Mouse (Mus musculus): ENCODE results near the gene Gm10717. TPM values are rescaled to one million over a fixed set of nuclear protein-coding genes. Genes with fewer than 3 reads are reported as not detected.
"Not testable (repeated sequence)": the region's sequence is repeated elsewhere in the genome, so short reads cannot be mapped to it uniquely, and the experiment has no call there.

The Gm10717 gene
- polyA plus RNA-seq, 1 experiment = not detected

GRCm38 (mm10) chr9:3018944-3019343 is 6.3 kb upstream of the Gm10717 start:
- 64% methylated on average over 9 of the region's 9 CpGs for WGBS
- H3K27ac ChIP-seq (ENCODE audit: insufficient read depth, low read depth, low read length); H3K4me3 ChIP-seq (ENCODE audit: insufficient read depth, low read depth, low read length); H3K4me1 ChIP-seq (ENCODE audit: control insufficient read depth, insufficient read depth, low read length): not testable (repeated sequence)

DNA sequence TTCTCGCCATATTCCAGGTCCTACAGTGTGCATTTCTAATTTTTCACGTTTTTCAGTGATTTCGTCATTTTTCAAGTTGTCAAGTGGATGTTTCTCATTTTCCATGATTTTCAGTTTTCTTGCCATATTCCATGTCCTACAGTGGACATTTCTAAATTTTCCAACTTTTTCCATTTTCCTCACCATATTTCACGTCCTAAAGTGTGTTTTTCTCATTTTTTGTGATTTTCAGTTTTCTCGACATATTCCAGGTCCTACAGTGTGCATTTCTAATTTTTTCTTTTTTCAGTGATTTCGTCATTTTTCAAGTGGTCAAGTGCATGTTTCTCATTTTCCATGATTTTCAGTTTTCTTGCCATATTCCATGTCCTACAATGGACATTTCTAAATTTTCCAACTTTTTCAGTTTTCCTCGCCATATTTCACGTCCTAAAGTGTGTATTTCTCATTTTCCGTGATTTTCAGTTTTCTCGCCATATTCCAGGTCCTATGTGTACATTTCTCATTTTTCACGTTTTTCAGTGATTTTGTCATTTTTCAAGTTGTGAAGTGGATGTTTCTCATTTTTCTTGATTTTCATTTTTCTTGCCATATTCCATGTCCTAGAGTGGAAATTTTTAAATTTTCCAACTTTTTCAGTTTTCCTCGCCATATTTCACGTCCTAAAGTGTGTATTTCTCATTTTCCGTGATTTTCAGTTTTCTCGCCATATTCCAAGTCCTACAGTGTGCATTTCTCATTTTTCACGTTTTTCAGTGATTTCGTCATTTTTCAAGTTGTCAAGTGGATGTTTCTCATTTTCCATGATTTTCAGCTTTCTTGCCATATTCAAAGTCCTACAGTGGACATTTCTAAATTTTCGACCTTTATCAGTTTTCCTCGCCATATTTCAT is 5.1 kb upstream of the Gm10717 start:
- H3K27ac ChIP-seq (ENCODE audit: insufficient read depth, low read depth, low read length); H3K4me1 ChIP-seq (ENCODE audit: control insufficient read depth, insufficient read depth, low read length); H3K4me3 ChIP-seq (ENCODE audit: insufficient read depth, low read depth, low read length): not testable (repeated sequence)
- 79% methylated on average over 16 of the region's 19 CpGs for WGBS

DNA sequence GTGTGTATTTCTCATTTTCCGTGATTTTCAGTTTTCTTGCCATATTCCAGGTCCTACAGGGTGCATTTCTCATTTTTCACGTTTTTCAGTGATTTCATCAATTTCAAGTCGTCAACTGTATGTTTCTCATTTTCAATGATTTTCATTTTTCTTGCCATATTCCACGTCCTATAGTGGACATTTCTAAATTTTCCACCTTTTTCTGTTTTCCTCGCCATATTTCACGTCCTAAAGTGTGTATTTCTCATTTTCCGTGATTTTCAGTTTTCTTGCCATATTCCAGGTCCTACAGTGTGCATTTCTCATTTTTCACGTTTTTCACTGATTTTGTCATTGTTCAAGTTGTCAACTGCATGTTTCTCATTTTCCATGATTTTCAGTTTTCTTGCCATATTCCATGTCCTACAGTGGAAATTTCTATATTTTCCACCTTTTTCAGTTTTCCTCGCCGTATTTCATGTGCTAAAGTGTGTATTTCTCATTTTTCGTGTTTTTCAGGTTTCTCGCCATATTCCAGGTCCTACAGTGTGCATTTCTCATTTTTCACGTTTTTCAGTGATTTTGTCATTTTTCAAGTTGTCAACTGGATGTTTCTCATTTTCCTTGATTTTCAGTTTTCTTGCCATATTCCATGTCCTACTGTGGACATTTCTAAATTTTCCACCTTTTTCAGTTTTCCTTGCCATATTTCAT is 2.8 kb upstream of the Gm10717 start:
- not testable (repeated sequence) for H3K4me3 ChIP-seq (ENCODE audit: insufficient read depth, low read depth, low read length); H3K27ac ChIP-seq (ENCODE audit: insufficient read depth, low read depth, low read length); H3K4me1 ChIP-seq (ENCODE audit: control insufficient read depth, insufficient read depth, low read length)
- WGBS = 79% methylated on average over 11 of the region's 13 CpGs

GRCm38 (mm10) chr9:3023312-3023984 is 1.8 kb upstream of the Gm10717 start, which contains the start of gene Gm10718:
Gm10718 (plus strand) TSS chr9:3023547.
- WGBS = 77% methylated on average over 12 of the region's 13 CpGs
- not testable (repeated sequence) for H3K4me3 ChIP-seq (ENCODE audit: insufficient read depth, low read depth, low read length); H3K27ac ChIP-seq (ENCODE audit: insufficient read depth, low read depth, low read length); H3K4me1 ChIP-seq (ENCODE audit: control insufficient read depth, insufficient read depth, low read length)

- 76% methylated on average over 16 of the region's 16 CpGs for WGBS
- H3K4me3 ChIP-seq (ENCODE audit: insufficient read depth, low read depth, low read length); H3K4me1 ChIP-seq (ENCODE audit: control insufficient read depth, insufficient read depth, low read length); H3K27ac ChIP-seq (ENCODE audit: insufficient read depth, low read depth, low read length): not testable (repeated sequence)
These were observed 1.1 kb upstream of the Gm10717 start for GRCm38 (mm10) chr9:3023985-3024648.

DNA sequence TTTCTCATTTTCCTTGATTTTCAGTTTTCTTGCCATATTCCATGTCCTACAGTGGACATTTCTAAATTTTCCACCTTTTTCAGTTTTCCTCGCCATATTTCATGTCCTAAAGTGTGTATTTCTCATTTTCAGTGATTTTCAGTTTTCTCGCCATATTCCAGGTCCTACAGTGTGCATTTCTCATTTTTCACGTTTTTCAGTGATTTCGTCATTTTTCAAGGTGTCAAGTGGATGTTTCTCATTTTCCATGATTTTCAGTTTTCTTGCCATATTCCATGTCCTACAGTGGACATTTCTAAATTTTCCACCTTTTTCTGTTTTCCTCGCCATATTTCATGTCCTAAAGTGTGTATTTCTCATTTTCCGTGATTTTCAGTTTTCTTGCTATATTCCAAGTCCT is 436 bp downstream of the Gm10717 start:
- 70% methylated on average over 5 of the region's 6 CpGs for WGBS
- H3K4me3 ChIP-seq (ENCODE audit: insufficient read depth, low read depth, low read length); H3K4me1 ChIP-seq (ENCODE audit: control insufficient read depth, insufficient read depth, low read length); H3K27ac ChIP-seq (ENCODE audit: insufficient read depth, low read depth, low read length): not testable (repeated sequence)

- not testable (repeated sequence) for H3K4me3 ChIP-seq (ENCODE audit: insufficient read depth, low read depth, low read length); H3K27ac ChIP-seq (ENCODE audit: insufficient read depth, low read depth, low read length); H3K4me1 ChIP-seq (ENCODE audit: control insufficient read depth, insufficient read depth, low read length)
- 78% methylated on average over 5 of the region's 5 CpGs for WGBS
These were observed 919 bp downstream of the Gm10717 start for GRCm38 (mm10) chr9:3026136-3026535.

GRCm38 (mm10) chr9:3026741-3027140 is 1.5 kb downstream of the Gm10717 start:
- not testable (repeated sequence) for H3K4me1 ChIP-seq (ENCODE audit: control insufficient read depth, insufficient read depth, low read length); H3K4me3 ChIP-seq (ENCODE audit: insufficient read depth, low read depth, low read length); H3K27ac ChIP-seq (ENCODE audit: insufficient read depth, low read depth, low read length)
- 68% methylated on average over 9 of the region's 9 CpGs for WGBS

DNA sequence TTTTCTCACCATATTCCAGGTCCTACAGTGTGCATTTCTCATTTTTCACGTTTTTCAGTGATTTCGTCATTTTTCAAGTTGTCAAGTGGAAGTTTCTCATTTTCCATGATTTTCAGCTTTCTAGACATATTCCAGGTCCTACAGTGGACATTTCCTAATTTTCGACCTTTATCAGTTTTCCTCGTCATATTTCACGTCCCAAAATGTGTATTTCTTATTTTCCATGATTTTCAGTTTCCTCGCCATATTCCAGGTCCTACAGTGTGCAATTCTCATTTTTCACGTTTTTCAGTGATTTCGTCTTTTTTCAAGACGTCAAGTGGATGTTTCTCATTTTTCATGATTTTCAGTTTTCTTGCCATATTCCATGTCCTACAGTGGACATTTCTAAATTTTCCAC is 2.0 kb downstream of the Gm10717 start:
- H3K4me1 ChIP-seq (ENCODE audit: control insufficient read depth, insufficient read depth, low read length); H3K27ac ChIP-seq (ENCODE audit: insufficient read depth, low read depth, low read length); H3K4me3 ChIP-seq (ENCODE audit: insufficient read depth, low read depth, low read length): not testable (repeated sequence)
- 74% methylated on average over 9 of the region's 9 CpGs for WGBS

GRCm38 (mm10) chr9:3029276-3030000 is 4.2 kb downstream of the Gm10717 start:
- H3K4me3 ChIP-seq (ENCODE audit: insufficient read depth, low read depth, low read length); H3K27ac ChIP-seq (ENCODE audit: insufficient read depth, low read depth, low read length); H3K4me1 ChIP-seq (ENCODE audit: control insufficient read depth, insufficient read depth, low read length): not testable (repeated sequence)
- WGBS = 68% methylated on average over 14 of the region's 16 CpGs

DNA sequence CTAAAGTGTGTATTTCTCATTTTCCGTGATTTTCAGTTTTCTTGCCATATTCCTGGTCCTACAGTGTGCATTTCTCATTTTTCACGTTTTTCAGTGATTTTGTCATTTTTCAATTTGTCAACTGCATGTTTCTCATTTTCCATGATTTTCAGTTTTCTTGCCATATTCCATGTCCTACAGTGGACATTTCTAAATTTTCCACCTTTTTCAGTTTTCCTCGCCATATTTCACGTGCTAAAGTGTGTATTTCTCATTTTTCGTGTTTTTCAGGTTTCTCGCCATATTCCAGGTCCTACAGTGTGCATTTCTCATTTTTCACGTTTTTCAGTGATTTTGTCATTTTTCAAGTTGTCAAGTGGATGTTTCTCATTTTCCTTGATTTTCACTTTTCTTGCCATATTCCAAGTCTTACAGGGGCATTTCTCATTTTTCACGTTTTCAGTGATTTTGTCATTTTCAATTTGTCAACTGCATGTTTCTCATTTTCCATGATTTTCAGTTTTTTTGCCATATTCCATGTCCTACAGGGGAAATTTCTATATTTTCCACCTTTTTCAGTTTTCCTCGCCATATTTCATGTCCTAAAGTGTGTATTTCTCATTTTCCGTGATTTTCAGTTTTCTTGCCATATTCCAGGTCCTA is 5.6 kb downstream of the Gm10717 start:
- WGBS = 66% methylated on average over 2 of the region's 10 CpGs
- not testable (repeated sequence) for H3K4me3 ChIP-seq (ENCODE audit: insufficient read depth, low read depth, low read length); H3K4me1 ChIP-seq (ENCODE audit: control insufficient read depth, insufficient read depth, low read length); H3K27ac ChIP-seq (ENCODE audit: insufficient read depth, low read depth, low read length)

DNA sequence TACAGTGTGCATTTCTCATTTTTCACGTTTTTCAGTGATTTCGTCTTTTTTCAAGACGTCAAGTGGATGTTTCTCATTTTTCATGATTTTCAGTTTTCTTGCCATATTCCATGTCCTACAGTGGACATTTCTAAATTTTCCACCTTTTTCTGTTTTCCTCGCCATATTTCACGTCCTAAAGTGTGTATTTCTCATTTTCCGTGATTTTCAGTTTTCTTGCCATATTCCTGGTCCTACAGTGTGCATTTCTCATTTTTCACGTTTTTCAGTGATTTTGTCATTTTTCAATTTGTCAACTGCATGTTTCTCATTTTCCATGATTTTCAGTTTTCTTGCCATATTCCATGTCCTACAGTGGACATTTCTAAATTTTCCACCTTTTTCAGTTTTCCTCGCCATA is 9.1 kb downstream of the Gm10717 start, which contains the start of gene Gm17535:
Gene Gm17535, plus strand, starts transcription at position 301 of the 400 bp plus-strand sequence.
- H3K4me3 ChIP-seq (ENCODE audit: insufficient read depth, low read depth, low read length); H3K27ac ChIP-seq (ENCODE audit: insufficient read depth, low read depth, low read length); H3K4me1 ChIP-seq (ENCODE audit: control insufficient read depth, insufficient read depth, low read length): not testable (repeated sequence)
- WGBS = 60% methylated on average over 1 of the region's 8 CpGs

DNA sequence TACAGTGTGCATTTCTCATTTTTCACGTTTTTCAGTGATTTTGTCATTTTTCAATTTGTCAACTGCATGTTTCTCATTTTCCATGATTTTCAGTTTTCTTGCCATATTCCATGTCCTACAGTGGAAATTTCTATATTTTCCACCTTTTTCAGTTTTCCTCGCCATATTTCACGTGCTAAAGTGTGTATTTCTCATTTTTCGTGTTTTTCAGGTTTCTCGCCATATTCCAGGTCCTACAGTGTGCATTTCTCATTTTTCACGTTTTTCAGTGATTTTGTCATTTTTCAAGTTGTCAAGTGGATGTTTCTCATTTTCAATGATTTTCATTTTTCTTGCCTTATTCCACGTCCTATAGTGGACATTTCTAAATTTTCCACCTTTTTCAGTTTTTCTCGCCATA is 11.4 kb downstream of the Gm10717 start, which contains the start of gene Gm10715:
Gene Gm10715, plus strand, starts transcription at position 301 of the 400 bp plus-strand sequence.
- not testable (repeated sequence) for H3K27ac ChIP-seq (ENCODE audit: insufficient read depth, low read depth, low read length); H3K4me1 ChIP-seq (ENCODE audit: control insufficient read depth, insufficient read depth, low read length); H3K4me3 ChIP-seq (ENCODE audit: insufficient read depth, low read depth, low read length)
- WGBS = 82% methylated on average over 8 of the region's 8 CpGs
